Mouse (Mus musculus): ENCODE measurements around the gene Faap100. TPM values are rescaled to one million over a fixed set of nuclear protein-coding genes. Genes with fewer than 3 reads are reported as not detected.

Faap100 gene
- polyA plus RNA-seq, 1 experiment, result 13.2 TPM

- H3K9me3 ChIP-seq (replicated peaks; ENCODE audit: control insufficient read depth, insufficient read depth, low read length, poor library complexity, severe bottlenecking), result no peaks in the 10 kb centered on the region
- H3K9ac ChIP-seq (ENCODE audit: low read depth, poor library complexity, severe bottlenecking), result no peak overlapping the region
- no peak overlapping the region for H3K27ac ChIP-seq (ENCODE audit: insufficient read depth, low read length)
- peaks cover 17% of the 10 kb centered on the region for H3K36me3 ChIP-seq (ENCODE audit: control insufficient read depth, insufficient read depth, low read length, poor library complexity, severe bottlenecking)
- no peaks in the 10 kb centered on the region for H3K27me3 ChIP-seq (ENCODE audit: control insufficient read depth, insufficient read depth, low read length, poor library complexity, severe bottlenecking)
- no peak overlapping the region for H3K4me3 ChIP-seq (ENCODE audit: low read depth, low read length)
- no peaks in the 10 kb centered on the region for H3K4me1 ChIP-seq (ENCODE audit: control insufficient read depth, insufficient read depth, low read length)
- TF ChIP-seq POLR2A (IDR thresholded peaks at IDR 0.05; ENCODE audit: insufficient read depth, low read length) (no peak), CTCF (IDR thresholded peaks at IDR 0.05; ENCODE audit: low read depth, low read length) (no peak), EP300 (IDR thresholded peaks at IDR 0.05; ENCODE audit: insufficient read depth, low read depth, low read length) (no peak)
Measured at GRCm38 (mm10) chr11:120381157-120381556, 2.6 kb upstream of the Faap100 start.

- Histone ChIP-seq H3K27me3 (ENCODE audit: control insufficient read depth, insufficient read depth, low read length, poor library complexity, severe bottlenecking) (no peaks in the 10 kb centered on the region), H3K4me1 (ENCODE audit: control insufficient read depth, insufficient read depth, low read length) (no peaks in the 10 kb centered on the region), H3K4me3 (ENCODE audit: low read depth, low read length) (no peak overlapping the region), H3K27ac (ENCODE audit: insufficient read depth, low read length) (no peak overlapping the region), H3K36me3 (ENCODE audit: control insufficient read depth, insufficient read depth, low read length, poor library complexity, severe bottlenecking) (peaks cover 14% of the 10 kb centered on the region), H3K9ac (ENCODE audit: low read depth, poor library complexity, severe bottlenecking) (no peak overlapping the region), H3K9me3 (replicated peaks; ENCODE audit: control insufficient read depth, insufficient read depth, low read length, poor library complexity, severe bottlenecking) (no peaks in the 10 kb centered on the region)
- no peak for TF ChIP-seq EP300 (IDR thresholded peaks at IDR 0.05; ENCODE audit: insufficient read depth, low read depth, low read length)
- TF ChIP-seq CTCF (IDR thresholded peaks at IDR 0.05; ENCODE audit: low read depth, low read length), result no peak
- TF ChIP-seq POLR2A (IDR thresholded peaks at IDR 0.05; ENCODE audit: insufficient read depth, low read length), result no peak
Measured at GRCm38 (mm10) chr11:120380271-120380670, 1.7 kb upstream of the Faap100 start.

GRCm38 (mm10) chr11:120378031-120378610 lies 443 bp downstream of the Faap100 start:
- Histone ChIP-seq H3K36me3 (ENCODE audit: control insufficient read depth, insufficient read depth, low read length, poor library complexity, severe bottlenecking) (peaks cover 5% of the 10 kb centered on the region; the same call in 1 of the 2 replicates), H3K27ac (ENCODE audit: insufficient read depth, low read length) (no peak overlapping the region), H3K9ac (ENCODE audit: low read depth, poor library complexity, severe bottlenecking) (peak overlapping the region; percentile 72)

GRCm38 (mm10) chr11:120377337-120377736 lies 1.2 kb downstream of the Faap100 start:
- H3K9ac ChIP-seq (ENCODE audit: low read depth, poor library complexity, severe bottlenecking), result no peak overlapping the region
- no peak overlapping the region for H3K27ac ChIP-seq (ENCODE audit: insufficient read depth, low read length)
- H3K27me3 ChIP-seq (ENCODE audit: control insufficient read depth, insufficient read depth, low read length, poor library complexity, severe bottlenecking), result no peaks in the 10 kb centered on the region
- 0 out of 2 replicates have a peak, but pooled peaks cover 2% of the 10 kb centered on the region for H3K36me3 ChIP-seq (ENCODE audit: control insufficient read depth, insufficient read depth, low read length, poor library complexity, severe bottlenecking)
- no peak overlapping the region for H3K4me3 ChIP-seq (ENCODE audit: low read depth, low read length)
- no peaks in the 10 kb centered on the region for H3K9me3 ChIP-seq (replicated peaks; ENCODE audit: control insufficient read depth, insufficient read depth, low read length, poor library complexity, severe bottlenecking)
- TF ChIP-seq EP300 (IDR thresholded peaks at IDR 0.05; ENCODE audit: insufficient read depth, low read depth, low read length), result no peak
- TF ChIP-seq CTCF (IDR thresholded peaks at IDR 0.05; ENCODE audit: low read depth, low read length), result no peak
- TF ChIP-seq POLR2A (IDR thresholded peaks at IDR 0.05; ENCODE audit: insufficient read depth, low read length), result no peak
- H3K4me1 ChIP-seq (ENCODE audit: control insufficient read depth, insufficient read depth, low read length), result no peaks in the 10 kb centered on the region

More at GRCm38 (mm10) chr11:120378031-120378610, 443 bp downstream of the Faap100 start:
- no peaks in the 10 kb centered on the region for H3K27me3 ChIP-seq (ENCODE audit: control insufficient read depth, insufficient read depth, low read length, poor library complexity, severe bottlenecking)
- no peaks in the 10 kb centered on the region for H3K9me3 ChIP-seq (replicated peaks; ENCODE audit: control insufficient read depth, insufficient read depth, low read length, poor library complexity, severe bottlenecking)
- no peak for TF ChIP-seq CTCF (IDR thresholded peaks at IDR 0.05; ENCODE audit: low read depth, low read length)
- TF ChIP-seq POLR2A (IDR thresholded peaks at IDR 0.05; ENCODE audit: insufficient read depth, low read length), result no peak
- no peak for TF ChIP-seq EP300 (IDR thresholded peaks at IDR 0.05; ENCODE audit: insufficient read depth, low read depth, low read length)
- H3K4me1 ChIP-seq (ENCODE audit: control insufficient read depth, insufficient read depth, low read length), result no peaks in the 10 kb centered on the region
- peak overlapping the region; percentile 87 for H3K4me3 ChIP-seq (ENCODE audit: low read depth, low read length)

- no peaks in the 10 kb centered on the region for H3K9me3 ChIP-seq (replicated peaks; ENCODE audit: control insufficient read depth, insufficient read depth, low read length, poor library complexity, severe bottlenecking)
- no peak overlapping the region for H3K27ac ChIP-seq (ENCODE audit: insufficient read depth, low read length)
- H3K4me1 ChIP-seq (ENCODE audit: control insufficient read depth, insufficient read depth, low read length), result no peaks in the 10 kb centered on the region
- H3K27me3 ChIP-seq (ENCODE audit: control insufficient read depth, insufficient read depth, low read length, poor library complexity, severe bottlenecking), result no peaks in the 10 kb centered on the region
- no peak overlapping the region for H3K4me3 ChIP-seq (ENCODE audit: low read depth, low read length)
- H3K9ac ChIP-seq (ENCODE audit: low read depth, poor library complexity, severe bottlenecking), result no peak overlapping the region
- H3K36me3 ChIP-seq (ENCODE audit: control insufficient read depth, insufficient read depth, low read length, poor library complexity, severe bottlenecking), result no peaks in the 10 kb centered on the region
- TF ChIP-seq EP300 (IDR thresholded peaks at IDR 0.05; ENCODE audit: insufficient read depth, low read depth, low read length) (no peak), CTCF (IDR thresholded peaks at IDR 0.05; ENCODE audit: low read depth, low read length) (no peak), POLR2A (IDR thresholded peaks at IDR 0.05; ENCODE audit: insufficient read depth, low read length) (no peak)
Measured at GRCm38 (mm10) chr11:120376302-120377160, 2.0 kb downstream of the Faap100 start.

GRCm38 (mm10) chr11:120375324-120375723 lies 3.2 kb downstream of the Faap100 start:
- no peak overlapping the region for H3K4me3 ChIP-seq (ENCODE audit: low read depth, low read length)
- TF ChIP-seq EP300 (IDR thresholded peaks at IDR 0.05; ENCODE audit: insufficient read depth, low read depth, low read length), result no peak
- no peak for TF ChIP-seq POLR2A (IDR thresholded peaks at IDR 0.05; ENCODE audit: insufficient read depth, low read length)
- TF ChIP-seq CTCF (IDR thresholded peaks at IDR 0.05; ENCODE audit: low read depth, low read length), result no peak
- no peaks in the 10 kb centered on the region for H3K9me3 ChIP-seq (replicated peaks; ENCODE audit: control insufficient read depth, insufficient read depth, low read length, poor library complexity, severe bottlenecking)
- H3K27ac ChIP-seq (ENCODE audit: insufficient read depth, low read length), result no peak overlapping the region
- H3K27me3 ChIP-seq (ENCODE audit: control insufficient read depth, insufficient read depth, low read length, poor library complexity, severe bottlenecking), result no peaks in the 10 kb centered on the region
- H3K36me3 ChIP-seq (ENCODE audit: control insufficient read depth, insufficient read depth, low read length, poor library complexity, severe bottlenecking), result no peaks in the 10 kb centered on the region
- H3K4me1 ChIP-seq (ENCODE audit: control insufficient read depth, insufficient read depth, low read length), result no peaks in the 10 kb centered on the region
- H3K9ac ChIP-seq (ENCODE audit: low read depth, poor library complexity, severe bottlenecking), result no peak overlapping the region

Data from ES-Bruce4 (cell line).